Mouse (Mus musculus) neural tube, embryonic 10.5 days (tissue): ENCODE results near the gene Mdfic.

ENCODE experiments used
- DNase-seq: peaks from one replicate; pipeline ENCODE4 v3.0.0-alpha.2; 2017; ENCODE audit warnings: low spot score; ENCODE audit errors: extremely low spot score

Mdfic gene

GRCm38 (mm10) chr6:15792680-15793601, 72.5 kb downstream of the Mdfic start:
- no peak for DNase-seq

GRCm38 (mm10) chr6:15793602-15794345, 73.3 kb downstream of the Mdfic start:
- no peak for DNase-seq

DNA sequence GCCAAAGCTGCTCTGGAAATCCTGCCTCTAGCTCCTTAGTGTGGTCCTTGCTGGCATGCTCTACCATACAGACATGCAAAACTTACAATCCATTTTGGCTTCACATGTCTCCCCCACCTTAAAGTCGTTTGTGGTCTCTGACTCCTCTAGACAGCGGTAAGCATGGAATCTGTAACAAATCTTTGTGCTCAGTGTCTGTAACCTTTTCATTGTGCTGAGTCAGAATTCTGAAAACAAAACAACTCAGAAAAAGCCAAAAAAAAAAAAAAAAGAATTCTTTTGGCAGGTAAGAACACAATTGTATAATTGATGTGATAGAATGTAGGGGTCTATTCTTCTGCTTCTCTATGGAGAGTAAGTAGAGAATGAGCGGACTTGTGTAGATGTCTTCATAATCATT, 74.3 kb downstream of the Mdfic start:
- DNase-seq = no peak

- DNase-seq = no peak
Measured at GRCm38 (mm10) chr6:15807382-15807781, 86.9 kb downstream of the Mdfic start.

DNA sequence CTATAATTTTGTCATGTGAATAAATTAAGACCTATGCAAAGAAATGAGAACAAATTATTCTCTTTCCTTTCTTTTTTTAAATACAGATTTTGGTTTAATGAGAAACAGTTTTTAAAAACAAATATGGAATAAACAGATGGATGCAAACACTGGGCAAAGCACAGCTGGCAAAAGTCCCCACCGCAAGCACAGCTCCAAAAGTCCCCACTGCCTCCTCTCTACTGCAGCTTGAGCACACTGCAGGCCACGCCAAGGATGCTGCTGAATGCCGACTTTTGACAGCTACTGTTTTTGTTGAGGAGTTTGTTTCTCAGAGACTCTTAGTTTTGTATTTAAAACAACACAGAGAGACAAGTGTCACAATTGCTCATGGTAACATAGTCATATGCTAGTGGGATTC, 104.8 kb downstream of the Mdfic start:
- no peak for DNase-seq

GRCm38 (mm10) chr6:15829812-15830211, 109.4 kb downstream of the Mdfic start:
- no peak for DNase-seq

GRCm38 (mm10) chr6:15830651-15831050, 110.2 kb downstream of the Mdfic start:
- no peak for DNase-seq

DNA sequence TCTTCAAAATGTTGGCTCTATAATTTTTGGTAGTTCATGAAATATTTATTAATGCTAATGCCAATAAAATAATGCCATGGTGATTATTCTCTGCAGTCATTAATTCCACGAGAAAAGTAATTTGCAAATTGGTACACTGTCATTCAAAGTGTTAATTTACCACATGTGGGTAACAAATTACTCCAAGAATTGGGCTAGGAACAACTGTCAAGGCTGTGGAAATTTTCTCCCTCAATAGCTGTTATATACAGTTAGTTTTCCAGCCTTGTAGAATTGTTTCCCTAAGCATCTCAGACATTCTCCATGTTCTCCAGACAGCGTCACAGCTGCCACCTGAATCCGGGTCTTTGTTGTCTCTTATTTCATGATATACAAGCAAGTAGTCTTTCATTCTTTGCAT, 117.2 kb downstream of the Mdfic start:
- no peak for DNase-seq

DNA sequence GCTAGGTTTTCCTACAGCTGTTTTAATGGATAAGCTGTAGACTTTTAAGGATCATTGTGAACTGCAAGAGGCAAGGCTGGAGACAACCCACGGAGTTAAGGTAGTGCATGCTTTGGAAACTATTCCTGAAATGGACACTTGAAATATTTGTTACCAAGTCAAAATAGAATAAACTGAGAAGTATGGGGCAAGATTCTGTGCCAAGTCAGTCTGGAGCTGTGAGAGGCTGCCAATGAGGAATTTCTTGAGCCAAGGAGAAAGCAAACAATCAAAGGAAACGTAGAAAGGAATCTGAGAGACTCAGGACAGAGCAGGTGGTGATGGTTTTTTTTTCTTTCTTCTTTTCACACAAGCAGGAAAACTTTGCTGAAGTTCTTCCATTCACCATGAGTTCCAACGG, 119.4 kb downstream of the Mdfic start:
- no peak for DNase-seq

GRCm38 (mm10) chr6:15840429-15840828, 120.0 kb downstream of the Mdfic start:
- DNase-seq = no peak

GRCm38 (mm10) chr6:15841476-15842209, 121.2 kb downstream of the Mdfic start:
- no peak for DNase-seq

GRCm38 (mm10) chr6:15843295-15843694, 122.8 kb downstream of the Mdfic start:
- DNase-seq = no peak

DNA sequence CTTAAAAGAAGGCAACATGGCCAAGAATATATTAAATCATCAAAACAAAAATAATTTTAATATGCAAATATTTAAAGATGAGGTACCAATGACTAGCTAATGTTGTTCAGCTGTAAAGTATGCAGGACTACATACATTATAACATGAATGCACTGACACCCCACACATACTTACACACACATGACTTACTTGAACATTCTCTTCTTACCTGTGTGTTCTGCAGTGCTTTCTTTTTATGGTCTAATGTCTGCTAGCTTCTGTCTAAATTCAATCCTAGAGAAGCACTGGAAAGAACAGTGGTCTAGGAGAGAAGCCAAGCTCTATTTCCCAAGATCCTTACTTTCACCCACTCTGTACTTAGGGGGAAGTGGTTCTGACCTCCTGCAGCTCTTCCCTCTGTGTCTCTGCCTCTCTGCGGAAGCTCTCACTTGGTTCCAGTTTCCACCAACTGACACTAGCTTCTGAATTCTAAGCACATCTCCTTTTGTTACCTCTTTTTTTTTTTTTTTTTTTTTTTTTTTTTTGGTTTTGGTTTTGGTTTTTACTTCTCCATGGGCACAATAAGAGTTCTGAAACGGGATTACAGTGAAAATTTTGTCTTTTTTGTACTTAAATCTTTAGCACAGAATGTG, 125.4 kb downstream of the Mdfic start:
- no peak for DNase-seq
